Mouse (Mus musculus) spleen, adult 2 months (tissue): ENCODE results near the gene Stx1a. TPM values are rescaled to one million over a fixed set of nuclear protein-coding genes. Genes with fewer than 3 reads are reported as not detected.

ENCODE experiments used
- DNase-seq, 2 experiments: peaks; one replicate each; pipeline versions ENCODE4 v3.0.0 to v3.0.0-alpha.2; 2012 to 2021; ENCODE audit warnings: low spot score in 2 of 2, low read depth in 1 of 2
- H3K27ac ChIP-seq: fragments of 200-500 bp; 2 replicates; pipeline ENCODE4 v1.5.1; 2012; ENCODE audit warnings: low read length, inconsistent platforms; ENCODE audit not compliant: insufficient read depth
- H3K27me3 ChIP-seq: fragments of 200-500 bp; 2 replicates; pipeline ENCODE4 v1.6.1; 2012; ENCODE audit warnings: mild to moderate bottlenecking, moderate library complexity, low read length, inconsistent platforms; ENCODE audit not compliant: control insufficient read depth, insufficient read depth
- H3K36me3 ChIP-seq: fragments of 200-500 bp; 2 replicates; pipeline ENCODE4 v1.6.1; 2012; ENCODE audit warnings: mild to moderate bottlenecking, low read length, inconsistent platforms; ENCODE audit not compliant: control insufficient read depth, insufficient read depth
- H3K4me1 ChIP-seq: fragments of 200-500 bp; 2 replicates; pipeline ENCODE4 v1.6.1; 2011; ENCODE audit warnings: inconsistent platforms; ENCODE audit not compliant: control insufficient read depth, insufficient read depth, insufficient read length
- H3K4me3 ChIP-seq: fragments of 200-500 bp; 2 replicates; pipeline ENCODE4 v1.5.1; 2011; ENCODE audit warnings: mild to moderate bottlenecking, inconsistent platforms; ENCODE audit not compliant: insufficient read depth, insufficient read length; ENCODE audit errors: extremely low read depth
- CTCF ChIP-seq: fragments of 200-500 bp; IDR thresholded peaks from 2 replicates; pipeline ENCODE4 v1.5.1; 2011; ENCODE audit warnings: mild to moderate bottlenecking, inconsistent platforms; ENCODE audit not compliant: insufficient read depth, insufficient read length, insufficient replicate concordance; ENCODE audit errors: extremely low read depth
- POLR2A ChIP-seq: fragments of 200-500 bp; IDR thresholded peaks from 2 replicates; pipeline ENCODE4 v1.6.1; 2011; ENCODE audit warnings: low read depth, low read length, inconsistent platforms
- WGBS: fragments of 180-500 bp; shearing (Covaris S2); methylation state at CpG from one replicate; pipeline ENCODE4 v1.1.7; 2018; 5-methylcytosine and 5-hydroxymethylcytosine counted together
- polyA plus RNA-seq: library from polyadenylated mRNA; depleted of rRNA; stranded (reverse); fragments of >200 nt; gene quantifications from 2 replicates; pipeline ENCODE4 v1.2.3, GENCODE M21; 2012

Gene Stx1a
- polyA plus RNA-seq, 1 experiment, result 8.5 TPM

DNA sequence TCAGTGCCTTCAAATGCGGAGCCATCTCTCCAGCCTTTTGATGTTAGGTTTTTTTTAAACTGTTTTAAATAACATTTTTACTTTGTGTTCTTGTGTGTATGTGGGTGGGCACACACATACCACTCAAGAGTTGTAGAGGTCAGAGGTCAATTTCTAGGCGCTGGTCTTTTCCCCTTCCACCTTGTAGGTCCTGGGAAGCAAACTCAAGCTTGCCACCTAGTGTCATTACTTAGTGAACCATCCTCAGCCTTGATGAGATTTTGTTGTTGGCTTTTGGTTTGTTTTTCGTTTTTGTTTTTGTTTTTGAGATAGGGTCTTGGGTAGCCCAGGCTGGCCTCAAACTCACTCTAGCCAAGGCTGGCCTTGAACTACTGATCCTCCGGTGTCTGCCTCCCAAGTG is 52.4 kb downstream of the Stx1a start:
- H3K27me3 ChIP-seq, result peaks cover 5% of the 10 kb centered on the region
- no peak overlapping the region for H3K27ac ChIP-seq
- DNase-seq, result no peak
- H3K36me3 ChIP-seq, result no peaks in the 10 kb centered on the region
- H3K4me1 ChIP-seq, result no peaks in the 10 kb centered on the region; the same call in 1 of the 2 replicates
- no peak for TF ChIP-seq POLR2A
- TF ChIP-seq CTCF, result no peak
- H3K4me3 ChIP-seq, result no peak overlapping the region
- WGBS, result 65% methylated on average over 4 of the region's 4 CpGs

DNA sequence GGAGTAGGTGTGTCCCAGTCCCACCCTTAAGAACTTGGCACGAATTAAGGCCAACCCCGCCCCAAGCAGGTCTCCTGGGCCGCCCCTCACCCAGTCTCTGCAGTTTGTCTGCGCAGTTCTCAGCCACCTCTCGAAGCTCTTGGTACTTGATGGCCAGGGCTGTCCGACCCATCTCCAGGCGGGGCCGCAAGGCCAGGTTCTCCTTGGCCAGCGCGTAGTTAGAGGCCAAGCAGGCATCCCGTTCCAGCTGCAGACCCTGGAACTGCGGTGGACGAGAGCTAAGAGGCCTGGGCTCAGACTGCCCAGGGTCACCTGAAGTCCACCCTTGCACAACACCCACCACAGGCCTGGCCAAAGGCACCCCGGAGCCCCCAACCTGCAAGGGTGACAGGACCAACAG is 53.1 kb downstream of the Stx1a start:
- Histone ChIP-seq H3K27ac (no peak overlapping the region), H3K36me3 (no peaks in the 10 kb centered on the region), H3K27me3 (peaks cover 5% of the 10 kb centered on the region), H3K4me1 (no peaks in the 10 kb centered on the region; the same call in 1 of the 2 replicates), H3K4me3 (no peak overlapping the region)
- 92% methylated on average over 14 of the region's 14 CpGs for WGBS
- DNase-seq, result no peak
- TF ChIP-seq POLR2A (no peak), CTCF (no peak)

DNA sequence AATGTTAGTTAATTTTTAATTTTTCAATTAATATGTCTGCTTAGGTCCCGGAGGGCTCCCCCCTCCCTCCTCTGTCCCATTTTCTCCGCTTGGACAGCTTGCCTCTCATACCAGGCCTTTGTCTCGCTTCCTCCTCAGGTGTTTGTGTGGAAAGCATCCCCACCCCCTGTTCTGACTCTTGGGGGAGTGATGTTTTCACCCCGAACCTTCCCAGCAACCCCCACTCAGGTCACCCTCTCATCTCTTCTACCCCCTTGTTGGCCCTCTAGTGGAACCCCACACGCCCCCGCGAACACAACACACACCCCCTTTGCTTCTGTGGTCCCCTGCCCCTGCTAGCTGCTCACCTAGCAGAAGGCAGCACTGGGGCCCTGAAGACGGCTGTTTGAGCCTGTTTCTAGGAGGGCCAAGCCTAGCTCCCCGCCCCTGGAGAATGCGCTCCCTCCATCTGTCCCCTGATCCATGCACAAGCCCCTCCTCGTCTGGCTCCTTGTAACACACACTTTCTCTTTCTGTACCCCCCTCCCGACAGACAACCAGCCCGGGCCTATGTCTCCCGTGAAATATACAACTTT is 53.7 kb downstream of the Stx1a start:
- H3K36me3 ChIP-seq, result no peaks in the 10 kb centered on the region
- no peak for DNase-seq
- H3K27me3 ChIP-seq, result peaks cover 5% of the 10 kb centered on the region
- TF ChIP-seq POLR2A (no peak), CTCF (no peak)
- 55% methylated on average over 14 of the region's 14 CpGs for WGBS
- no peak overlapping the region for H3K27ac ChIP-seq
- H3K4me1 ChIP-seq, result no peaks in the 10 kb centered on the region; the same call in 1 of the 2 replicates
- H3K4me3 ChIP-seq, result no peak overlapping the region

DNA sequence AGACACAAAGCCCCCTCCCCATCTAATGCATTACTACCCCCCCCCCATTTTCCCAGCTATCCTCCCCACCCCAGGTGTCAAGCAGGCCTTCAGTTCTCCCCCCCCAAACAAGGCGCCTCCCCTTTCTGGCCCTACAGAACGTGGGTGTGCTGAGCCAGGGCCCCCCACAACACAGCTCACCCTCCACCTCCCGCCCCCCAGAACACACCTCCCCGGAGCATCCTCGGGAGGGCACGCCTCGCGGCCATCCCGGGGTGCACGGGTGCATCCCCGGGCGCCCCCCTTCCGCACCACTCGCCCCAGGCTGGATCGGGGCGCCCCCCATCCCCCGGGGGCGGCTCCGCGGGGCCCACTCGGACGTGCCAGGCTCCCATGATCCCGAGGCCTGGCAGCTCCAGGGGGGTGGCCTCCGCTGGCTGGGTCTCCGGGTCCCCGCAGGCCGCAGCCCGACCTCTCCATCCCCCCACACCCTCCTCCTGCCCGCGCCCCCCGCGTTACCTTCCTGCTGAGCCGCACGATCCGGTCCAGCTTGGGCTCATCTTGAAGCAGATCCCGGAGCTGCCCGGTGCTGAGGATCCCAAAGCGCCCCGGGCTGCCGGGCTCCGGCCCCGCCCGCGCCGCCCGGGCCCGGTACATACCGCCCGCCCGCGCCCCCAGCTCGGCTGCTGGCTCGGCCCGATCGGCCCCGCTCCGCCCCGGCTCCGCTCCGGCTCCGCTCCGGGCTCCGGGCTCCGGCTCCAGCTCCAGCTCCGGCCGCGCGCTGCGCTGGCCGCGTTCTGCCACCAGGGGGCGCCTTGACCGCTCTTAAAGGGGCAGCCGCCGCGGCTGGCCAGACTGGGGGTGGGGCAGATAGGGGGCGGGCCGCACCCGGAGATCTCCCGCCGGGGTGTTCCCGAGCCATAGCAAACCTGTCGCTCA is 54.5 kb downstream of the Stx1a start, which contains the start of gene Vps37d:
TSS of gene Vps37d (minus strand) at position 703 of the 918 bp plus-strand sequence.
- Histone ChIP-seq H3K4me3 (peak within 1 kb of the TSS; percentile 59), H3K27me3 (peaks cover 7% of the 10 kb centered on the region), H3K36me3 (no peaks in the 10 kb centered on the region), H3K27ac (no peak within 1 kb of the TSS), H3K4me1 (no peaks in the 10 kb centered on the region; the same call in 1 of the 2 replicates)
- 4% methylated on average over 59 of the region's 83 CpGs for WGBS
- peak; percentile 48 to 85 for DNase-seq
- TF ChIP-seq POLR2A, result no peak
- TF ChIP-seq CTCF, result peak; percentile 90

DNA sequence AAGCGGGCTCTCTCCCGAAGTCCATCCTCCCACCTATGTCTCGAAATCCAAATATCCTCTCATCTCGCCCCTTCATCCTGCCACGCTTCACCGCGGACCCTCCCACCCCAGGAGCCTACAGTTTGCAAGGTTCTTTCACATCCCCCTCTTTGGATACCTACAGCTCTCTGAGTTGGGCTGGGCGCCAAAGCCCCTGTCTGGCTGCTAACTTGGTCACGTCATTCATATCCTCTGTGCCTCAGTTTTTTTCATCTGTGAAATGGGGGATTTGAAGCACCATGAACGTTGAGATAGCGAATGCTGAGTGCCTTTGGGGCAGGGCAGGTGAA is 55.2 kb downstream of the Stx1a start:
- no peak for DNase-seq
- no peak for TF ChIP-seq POLR2A
- Histone ChIP-seq H3K4me3 (peak overlapping the region; percentile 53), H3K36me3 (no peaks in the 10 kb centered on the region), H3K4me1 (no peaks in the 10 kb centered on the region; the same call in 1 of the 2 replicates), H3K27me3 (peaks cover 7% of the 10 kb centered on the region), H3K27ac (no peak overlapping the region)
- 5% methylated on average over 11 of the region's 11 CpGs for WGBS

DNA sequence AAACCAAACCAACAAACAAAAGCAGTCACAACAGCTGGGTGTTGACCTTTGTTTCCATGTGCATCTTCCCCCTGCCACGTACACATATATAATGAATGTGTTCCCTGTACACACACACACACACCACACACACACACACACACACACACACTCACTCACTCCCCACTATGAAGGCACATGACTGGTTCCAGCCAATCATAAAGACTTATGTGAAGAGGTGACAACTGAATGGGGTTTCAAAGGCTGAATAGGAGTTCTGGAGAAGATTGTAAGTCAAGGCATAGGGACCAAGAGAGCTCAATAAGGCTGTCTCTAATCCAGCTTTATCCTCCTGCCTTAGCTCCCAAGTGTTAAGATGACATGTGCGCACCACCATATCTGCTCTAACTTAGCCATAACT is 56.3 kb downstream of the Stx1a start:
- TF ChIP-seq POLR2A, result no peak
- no peak for TF ChIP-seq CTCF
- H3K4me3 ChIP-seq, result no peak overlapping the region
- H3K27ac ChIP-seq, result no peak overlapping the region
- WGBS, result 91% methylated on average over 2 of the region's 2 CpGs
- H3K27me3 ChIP-seq, result peaks cover 7% of the 10 kb centered on the region
- no peak for DNase-seq
- no peaks in the 10 kb centered on the region for H3K36me3 ChIP-seq
- H3K4me1 ChIP-seq, result no peaks in the 10 kb centered on the region; the same call in 1 of the 2 replicates

DNA sequence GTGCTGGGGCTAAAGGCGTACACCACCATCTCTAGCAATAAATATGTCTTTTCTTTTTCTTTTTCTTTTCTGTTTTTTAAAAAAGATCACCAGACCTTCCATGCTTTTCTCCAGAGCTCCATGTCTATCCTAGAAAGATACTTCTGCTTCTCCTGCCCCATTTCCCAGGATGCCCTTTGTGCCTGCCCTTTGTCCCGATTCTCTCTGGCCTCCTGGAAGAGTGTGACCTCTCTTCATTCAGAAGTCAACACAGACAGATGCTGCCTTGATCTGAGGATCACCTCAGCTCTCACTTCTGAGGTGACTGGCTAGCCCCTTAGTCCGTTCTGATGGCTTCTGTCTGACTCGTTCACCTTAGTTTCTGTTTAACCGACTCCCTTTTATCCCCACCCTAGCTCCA is 57.3 kb downstream of the Stx1a start:
- TF ChIP-seq POLR2A (no peak), CTCF (no peak)
- Histone ChIP-seq H3K27me3 (peaks cover 7% of the 10 kb centered on the region), H3K36me3 (no peaks in the 10 kb centered on the region), H3K27ac (no peak overlapping the region), H3K4me1 (no peaks in the 10 kb centered on the region; the same call in 1 of the 2 replicates), H3K4me3 (no peak overlapping the region)
- 78% methylated on average over 5 of the region's 5 CpGs for WGBS
- no peak for DNase-seq
